Mouse (Mus musculus): Measurements from ENCODE around the gene Maml3. TPM values are rescaled to one million over a fixed set of nuclear protein-coding genes. Genes with fewer than 3 reads are reported as not detected.

The Maml3 gene
- polyA plus RNA-seq, 1 experiment, result 2.2 TPM

DNA sequence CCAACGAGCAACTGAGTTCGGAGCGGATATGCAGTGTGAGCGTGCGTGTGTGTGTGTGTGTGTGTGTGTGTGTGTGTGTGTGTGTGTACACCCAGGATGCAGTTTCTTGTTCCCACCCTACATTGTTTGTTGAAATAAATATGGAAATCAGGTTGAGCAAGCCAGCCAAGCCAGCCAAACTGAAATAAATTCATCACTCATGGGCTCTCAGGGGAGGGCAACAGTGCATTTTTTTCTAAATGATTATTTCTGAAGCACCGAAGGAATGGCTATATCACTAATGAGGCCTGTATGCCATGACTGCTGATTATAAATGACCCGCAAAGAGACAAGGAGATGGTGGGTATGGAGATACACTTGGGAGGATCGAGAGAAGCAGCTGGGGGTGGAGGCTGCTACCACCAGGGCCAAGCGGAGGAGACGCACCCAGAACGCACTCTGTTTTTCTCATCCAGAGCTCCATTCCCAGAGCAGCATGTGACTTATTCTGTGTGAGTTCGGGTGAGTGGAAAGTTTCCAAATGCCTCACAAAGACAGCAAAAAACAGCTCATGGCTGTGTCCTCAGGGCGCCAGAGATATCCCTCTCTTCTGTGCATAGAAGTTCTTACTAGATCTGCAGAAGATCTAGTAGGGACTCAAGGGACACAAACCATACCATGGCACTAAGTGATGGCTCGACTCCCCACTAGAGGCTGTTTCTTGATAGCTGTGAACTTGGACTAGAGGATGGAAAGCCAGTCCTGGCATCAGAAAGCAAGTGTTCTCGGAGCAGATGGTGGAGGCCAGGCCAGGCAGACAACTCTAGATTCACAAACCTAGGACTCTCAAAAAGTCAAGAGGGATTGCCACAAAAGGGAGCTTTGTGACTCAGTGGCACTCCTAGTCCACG lies 296.6 kb downstream of the Maml3 start:
- no peak for TF ChIP-seq MAX (IDR thresholded peaks at IDR 0.05)
- TF ChIP-seq MYOG (IDR thresholded peaks at IDR 0.05; ENCODE audit: control insufficient read depth, extremely low read depth, insufficient read length), result no peak
- no peak for TF ChIP-seq FOSL1 (IDR thresholded peaks at IDR 0.05; ENCODE audit: insufficient read depth, low read length, poor library complexity, severe bottlenecking)
- no peak for TF ChIP-seq CEBPB (IDR thresholded peaks at IDR 0.05; ENCODE audit: low read depth)
- no peak for TF ChIP-seq USF1 (IDR thresholded peaks at IDR 0.05; ENCODE audit: low read depth)
- no peak for TF ChIP-seq CTCF (IDR thresholded peaks at IDR 0.05; ENCODE audit: control insufficient read depth, insufficient read depth, insufficient read length)
- no peak for TF ChIP-seq MYOD1 (IDR thresholded peaks at IDR 0.05; ENCODE audit: control insufficient read depth, insufficient read length, low read depth)
- no peaks in the 10 kb centered on the region for H3K79me2 ChIP-seq (ENCODE audit: control insufficient read depth, insufficient read depth)
- H3K27me3 ChIP-seq (ENCODE audit: control insufficient read depth, insufficient read depth, insufficient read length), result no peaks in the 10 kb centered on the region
- no peaks in the 10 kb centered on the region for H3K36me3 ChIP-seq (ENCODE audit: control insufficient read depth, insufficient read depth)
- H3K79me3 ChIP-seq (ENCODE audit: low read depth), result no peaks in the 10 kb centered on the region
- no peak overlapping the region for H3ac ChIP-seq (ENCODE audit: control insufficient read depth, insufficient read length, low read depth)
- no peak overlapping the region for H3K4me3 ChIP-seq (ENCODE audit: insufficient read depth, poor library complexity, severe bottlenecking)

DNA sequence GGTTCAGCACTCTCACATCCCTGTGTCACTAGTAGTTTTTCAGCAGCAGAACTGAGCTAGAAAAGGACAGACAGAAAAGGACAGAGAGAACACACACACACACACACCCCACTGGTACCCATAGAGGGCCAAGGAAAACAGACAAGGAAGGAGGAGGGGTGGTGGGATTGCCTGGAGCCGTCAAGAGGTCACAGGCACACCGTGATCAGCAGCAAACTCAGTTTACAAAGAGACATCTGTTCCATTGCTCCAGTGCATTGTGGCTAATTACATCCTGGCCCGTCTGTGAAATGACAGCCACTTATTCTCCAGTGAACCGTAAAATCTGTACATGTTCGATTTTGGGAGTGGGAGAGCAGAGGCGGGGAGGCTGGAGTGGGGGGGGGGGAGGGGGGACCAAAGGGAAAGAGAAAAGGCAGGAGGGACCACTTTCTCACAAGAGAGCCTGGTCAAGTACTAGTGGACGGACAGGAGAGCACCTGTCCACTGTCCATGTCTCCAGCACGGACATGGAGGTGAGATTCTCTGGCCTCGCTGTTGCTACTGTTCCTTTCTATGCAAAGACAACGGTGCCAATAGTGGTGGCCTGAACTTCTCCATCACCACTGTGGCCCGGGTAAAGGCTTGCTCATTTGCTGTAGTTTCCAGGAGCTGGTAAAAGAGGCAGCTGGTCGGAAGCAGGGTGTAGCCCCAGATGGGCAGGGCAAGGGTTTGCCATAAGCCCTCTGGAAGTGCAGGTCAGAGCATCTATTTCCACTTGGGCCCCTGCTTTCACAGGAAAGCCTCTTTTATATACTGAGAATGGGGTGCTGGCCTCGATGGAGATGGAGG lies 299.2 kb downstream of the Maml3 start:
- no peak overlapping the region for H3ac ChIP-seq (ENCODE audit: control insufficient read depth, insufficient read length, low read depth)
- no peaks in the 10 kb centered on the region for H3K79me3 ChIP-seq (ENCODE audit: low read depth)
- H3K4me3 ChIP-seq (ENCODE audit: insufficient read depth, poor library complexity, severe bottlenecking), result no peak overlapping the region
- H3K27me3 ChIP-seq (ENCODE audit: control insufficient read depth, insufficient read depth, insufficient read length), result no peaks in the 10 kb centered on the region
- no peaks in the 10 kb centered on the region for H3K36me3 ChIP-seq (ENCODE audit: control insufficient read depth, insufficient read depth)
- TF ChIP-seq FOSL1 (IDR thresholded peaks at IDR 0.05; ENCODE audit: insufficient read depth, low read length, poor library complexity, severe bottlenecking) (no peak), USF1 (IDR thresholded peaks at IDR 0.05; ENCODE audit: low read depth) (no peak), MAX (IDR thresholded peaks at IDR 0.05) (no peak), CTCF (IDR thresholded peaks at IDR 0.05; ENCODE audit: control insufficient read depth, insufficient read depth, insufficient read length) (no peak), MYOD1 (IDR thresholded peaks at IDR 0.05; ENCODE audit: control insufficient read depth, insufficient read length, low read depth) (no peak), MYOG (IDR thresholded peaks at IDR 0.05; ENCODE audit: control insufficient read depth, extremely low read depth, insufficient read length) (no peak)
- no peaks in the 10 kb centered on the region for H3K79me2 ChIP-seq (ENCODE audit: control insufficient read depth, insufficient read depth)

DNA sequence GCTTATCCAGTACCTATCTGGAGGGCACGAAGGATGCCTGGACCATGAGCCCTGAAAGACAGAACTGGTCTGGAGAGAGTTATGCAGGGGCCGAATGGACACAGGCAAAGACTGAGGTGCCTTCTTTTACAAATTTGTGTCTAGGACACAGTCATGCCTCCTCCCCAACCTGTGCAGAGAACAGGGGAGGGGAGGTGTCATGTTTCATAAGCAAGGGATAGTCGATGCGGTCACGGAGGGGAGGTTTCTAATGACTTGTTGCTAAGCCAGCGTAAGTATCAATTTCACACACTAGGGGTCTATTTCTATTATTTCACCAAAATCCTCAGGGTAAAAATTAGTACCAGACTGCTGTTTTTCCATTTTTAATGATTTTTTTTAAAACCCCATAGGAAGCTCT lies 301.0 kb downstream of the Maml3 start:
- H3K27me3 ChIP-seq (ENCODE audit: control insufficient read depth, insufficient read depth, insufficient read length), result no peaks in the 10 kb centered on the region
- no peaks in the 10 kb centered on the region for H3K36me3 ChIP-seq (ENCODE audit: control insufficient read depth, insufficient read depth)
- no peaks in the 10 kb centered on the region for H3K79me2 ChIP-seq (ENCODE audit: control insufficient read depth, insufficient read depth)
- no peak overlapping the region for H3K4me3 ChIP-seq (ENCODE audit: insufficient read depth, poor library complexity, severe bottlenecking)
- H3K79me3 ChIP-seq (ENCODE audit: low read depth), result no peaks in the 10 kb centered on the region
- TF ChIP-seq MYOG (IDR thresholded peaks at IDR 0.05; ENCODE audit: control insufficient read depth, extremely low read depth, insufficient read length) (no peak), CEBPB (IDR thresholded peaks at IDR 0.05; ENCODE audit: low read depth) (no peak), MAX (IDR thresholded peaks at IDR 0.05) (no peak), FOSL1 (IDR thresholded peaks at IDR 0.05; ENCODE audit: insufficient read depth, low read length, poor library complexity, severe bottlenecking) (no peak), USF1 (IDR thresholded peaks at IDR 0.05; ENCODE audit: low read depth) (no peak), CTCF (IDR thresholded peaks at IDR 0.05; ENCODE audit: control insufficient read depth, insufficient read depth, insufficient read length) (no peak), MYOD1 (IDR thresholded peaks at IDR 0.05; ENCODE audit: control insufficient read depth, insufficient read length, low read depth) (no peak)
- no peak overlapping the region for H3ac ChIP-seq (ENCODE audit: control insufficient read depth, insufficient read length, low read depth)

DNA sequence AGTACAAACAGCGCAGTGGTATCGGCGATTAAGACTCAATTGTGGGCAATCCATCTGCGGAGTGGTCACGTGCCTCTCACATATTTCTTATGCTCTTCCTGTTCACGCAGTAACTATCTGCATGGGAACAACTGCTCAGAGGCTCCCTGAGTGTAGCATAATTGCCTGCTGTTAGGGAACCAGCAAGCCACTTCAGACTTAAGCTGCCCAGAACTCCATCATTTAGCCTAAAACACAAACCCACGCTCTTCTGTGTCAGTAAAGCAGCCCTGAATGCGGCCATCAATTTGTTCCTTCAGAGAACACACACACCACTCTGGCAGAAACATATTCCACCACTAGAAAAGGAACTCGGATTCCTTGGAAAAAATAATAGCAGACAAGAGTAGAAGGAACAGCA lies 305.2 kb downstream of the Maml3 start:
- TF ChIP-seq MAX (IDR thresholded peaks at IDR 0.05) (no peak), FOSL1 (IDR thresholded peaks at IDR 0.05; ENCODE audit: insufficient read depth, low read length, poor library complexity, severe bottlenecking) (no peak), MYOG (IDR thresholded peaks at IDR 0.05; ENCODE audit: control insufficient read depth, extremely low read depth, insufficient read length) (no peak), MYOD1 (IDR thresholded peaks at IDR 0.05; ENCODE audit: control insufficient read depth, insufficient read length, low read depth) (no peak), USF1 (IDR thresholded peaks at IDR 0.05; ENCODE audit: low read depth) (no peak), CEBPB (IDR thresholded peaks at IDR 0.05; ENCODE audit: low read depth) (no peak), CTCF (IDR thresholded peaks at IDR 0.05; ENCODE audit: control insufficient read depth, insufficient read depth, insufficient read length) (no peak)
- no peaks in the 10 kb centered on the region for H3K79me3 ChIP-seq (ENCODE audit: low read depth)
- H3K4me3 ChIP-seq (ENCODE audit: insufficient read depth, poor library complexity, severe bottlenecking), result no peak overlapping the region
- no peaks in the 10 kb centered on the region for H3K36me3 ChIP-seq (ENCODE audit: control insufficient read depth, insufficient read depth)
- H3K79me2 ChIP-seq (ENCODE audit: control insufficient read depth, insufficient read depth), result no peaks in the 10 kb centered on the region
- H3K27me3 ChIP-seq (ENCODE audit: control insufficient read depth, insufficient read depth, insufficient read length), result no peaks in the 10 kb centered on the region
- H3ac ChIP-seq (ENCODE audit: control insufficient read depth, insufficient read length, low read depth), result no peak overlapping the region

DNA sequence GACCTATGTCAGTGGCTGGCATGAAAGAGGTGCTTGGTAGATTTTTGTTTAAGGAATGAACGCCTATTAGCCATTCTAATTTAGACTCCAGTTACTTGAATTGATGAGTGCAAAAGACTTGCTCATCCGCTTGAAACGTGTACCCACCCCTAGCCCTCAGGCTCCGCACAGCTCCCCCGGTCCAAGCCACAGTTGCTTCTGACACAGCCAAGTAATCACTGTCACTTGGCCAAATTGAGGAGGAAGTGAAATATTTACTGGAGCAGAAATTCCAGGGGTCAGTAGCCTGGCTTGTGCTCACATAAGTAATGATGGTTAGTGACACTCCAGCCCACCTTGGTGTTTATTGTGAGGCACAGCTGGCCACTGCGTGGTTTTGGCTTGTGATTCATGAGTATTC lies 308.0 kb downstream of the Maml3 start:
- Histone ChIP-seq H3K79me2 (ENCODE audit: control insufficient read depth, insufficient read depth) (no peaks in the 10 kb centered on the region), H3K4me3 (ENCODE audit: insufficient read depth, poor library complexity, severe bottlenecking) (no peak overlapping the region), H3K27me3 (ENCODE audit: control insufficient read depth, insufficient read depth, insufficient read length) (no peaks in the 10 kb centered on the region), H3K79me3 (ENCODE audit: low read depth) (no peaks in the 10 kb centered on the region), H3K36me3 (ENCODE audit: control insufficient read depth, insufficient read depth) (no peaks in the 10 kb centered on the region), H3ac (ENCODE audit: control insufficient read depth, insufficient read length, low read depth) (no peak overlapping the region)
- TF ChIP-seq USF1 (IDR thresholded peaks at IDR 0.05; ENCODE audit: low read depth), result no peak
- TF ChIP-seq CEBPB (IDR thresholded peaks at IDR 0.05; ENCODE audit: low read depth), result no peak
- TF ChIP-seq FOSL1 (IDR thresholded peaks at IDR 0.05; ENCODE audit: insufficient read depth, low read length, poor library complexity, severe bottlenecking), result no peak
- TF ChIP-seq CTCF (IDR thresholded peaks at IDR 0.05; ENCODE audit: control insufficient read depth, insufficient read depth, insufficient read length), result no peak
- no peak for TF ChIP-seq MAX (IDR thresholded peaks at IDR 0.05)
- TF ChIP-seq MYOD1 (IDR thresholded peaks at IDR 0.05; ENCODE audit: control insufficient read depth, insufficient read length, low read depth), result no peak
- no peak for TF ChIP-seq MYOG (IDR thresholded peaks at IDR 0.05; ENCODE audit: control insufficient read depth, extremely low read depth, insufficient read length)

Data from C2C12 (cell line).